Mouse (Mus musculus) limb, embryonic 14.5 days (tissue): Measurements from ENCODE around the gene Hexb. TPM values are rescaled to one million over a fixed set of nuclear protein-coding genes. Genes with fewer than 3 reads are reported as not detected.

Experiments
- ATAC-seq: fragments of 200-750 bp; cut with Nextera tagmentation; 2 replicates; pipeline ENCODE4 v1.8.0; 2017; ENCODE audit warnings: low read depth, moderate number of reproducible peaks, moderate TSS enrichment; ENCODE audit not compliant: low FRiP score
- DNase-seq: peaks from one replicate; pipeline ENCODE4 v3.0.0-alpha.2; 2015; ENCODE audit warnings: low spot score
- H3K27ac ChIP-seq: fragments of 300-500 bp; sonication (generic); replicated peaks from 2 replicates; pipeline ENCODE4 v1.5.1; 2014; ENCODE audit warnings: low read depth, mild to moderate bottlenecking, low read length, moderate library complexity, mixed read lengths
- H3K27me3 ChIP-seq: fragments of 300-500 bp; sonication (generic); 2 replicates; pipeline ENCODE4 v1.6.1; 2014; ENCODE audit warnings: low read length, mixed read lengths; ENCODE audit not compliant: control insufficient read depth, insufficient read depth
- H3K36me3 ChIP-seq: fragments of 300-500 bp; sonication (generic); 2 replicates; pipeline ENCODE4 v1.6.1; 2014; ENCODE audit warnings: mild to moderate bottlenecking, low read length, moderate library complexity, mixed read lengths; ENCODE audit not compliant: control insufficient read depth, insufficient read depth
- H3K4me1 ChIP-seq: fragments of 300-500 bp; sonication (generic); 2 replicates; pipeline ENCODE4 v1.6.1; 2014; ENCODE audit warnings: antibody characterized with exemption, low read length, mixed read lengths; ENCODE audit not compliant: control insufficient read depth, insufficient read depth
- H3K4me2 ChIP-seq: fragments of 300-500 bp; sonication (generic); replicated peaks from 2 replicates; pipeline ENCODE4 v1.6.1; 2014; ENCODE audit warnings: low read depth, mild to moderate bottlenecking, low read length, moderate library complexity; ENCODE audit not compliant: severe bottlenecking
- H3K4me3 ChIP-seq: fragments of 300-500 bp; sonication (generic); replicated peaks from 2 replicates; pipeline ENCODE4 v1.5.1; 2014; ENCODE audit warnings: low read length
- H3K9ac ChIP-seq: fragments of 300-500 bp; sonication (generic); 2 replicates; pipeline ENCODE4 v1.6.1; 2014; ENCODE audit warnings: mild to moderate bottlenecking, low read depth, low read length, moderate library complexity; ENCODE audit not compliant: severe bottlenecking
- H3K9me3 ChIP-seq: fragments of 300-500 bp; sonication (generic); 2 replicates; pipeline ENCODE4 v1.6.1; 2016; ENCODE audit warnings: low read length; ENCODE audit not compliant: control insufficient read depth
- POLR2A ChIP-seq: fragments of 200-500 bp; IDR thresholded peaks from 2 replicates; pipeline ENCODE4 v1.8.0; 2012; ENCODE audit warnings: inconsistent platforms, mild to moderate bottlenecking, moderate library complexity, borderline replicate concordance; ENCODE audit not compliant: insufficient read depth, insufficient read length; ENCODE audit errors: extremely low read depth
- WGBS: fragments of 180-500 bp; shearing (Covaris S2); extraction: QIAGEN DNeasy Blood & Tissue Kit; methylation state at CpG from one replicate; pipeline ENCODE4 v1.1.7; 2014; 5-methylcytosine and 5-hydroxymethylcytosine counted together
- polyA plus RNA-seq, 2 experiments: library from polyadenylated mRNA; depleted of rRNA in 1 of 2; stranded (reverse) in 1 of 2; unstranded in 1 of 2; fragments of >200 nt; fragmentation: Nextera tagmentation in 1 of 2; extraction: Ambion mirVana in 1 of 2; gene quantifications; 2 replicates each; pipeline versions ENCODE4 v1.2.1 to v1.2.3; 2012 to 2014

Gene Hexb
- polyA plus RNA-seq, 2 experiments = 46.3 to 60.1 TPM

- H3K36me3 ChIP-seq = no peaks in the 10 kb centered on the region
- H3K27me3 ChIP-seq = no peaks in the 10 kb centered on the region
- 6% methylated on average over 18 of the region's 18 CpGs for WGBS
- peak; percentile 88 for DNase-seq
- no peak for TF ChIP-seq POLR2A
- no peaks in the 10 kb centered on the region for H3K9me3 ChIP-seq
- H3K4me3 ChIP-seq = peak overlapping the region; percentile 30
- H3K27ac ChIP-seq = peak overlapping the region; percentile 48
- peak; percentile 84 for ATAC-seq
- 0 out of 2 replicates have a peak, but pooled peaks cover 3% of the 10 kb centered on the region for H3K4me1 ChIP-seq
- no peak overlapping the region for H3K9ac ChIP-seq
- peak overlapping the region; percentile 55 for H3K4me2 ChIP-seq
Observed at GRCm38 (mm10) chr13:97205052-97205701, 7.0 kb upstream of the Hexb start.

- ATAC-seq (no peak), DNase-seq (no peak)
- Histone ChIP-seq H3K4me3 (no peak overlapping the region), H3K27ac (no peak overlapping the region), H3K4me2 (no peak overlapping the region), H3K4me1 (0 out of 2 replicates have a peak, but pooled peaks cover 3% of the 10 kb centered on the region), H3K9me3 (no peaks in the 10 kb centered on the region), H3K9ac (no peak overlapping the region), H3K36me3 (no peaks in the 10 kb centered on the region), H3K27me3 (no peaks in the 10 kb centered on the region)
- TF ChIP-seq POLR2A = no peak
- WGBS = 51% methylated on average over 4 of the region's 4 CpGs
Observed at GRCm38 (mm10) chr13:97201896-97202295, 3.7 kb upstream of the Hexb start.

GRCm38 (mm10) chr13:97201076-97201475, 2.9 kb upstream of the Hexb start:
- Histone ChIP-seq H3K4me3 (no peak overlapping the region), H3K27ac (no peak overlapping the region), H3K4me2 (no peak overlapping the region), H3K27me3 (no peaks in the 10 kb centered on the region), H3K36me3 (no peaks in the 10 kb centered on the region), H3K9me3 (no peaks in the 10 kb centered on the region), H3K9ac (no peak overlapping the region), H3K4me1 (0 out of 2 replicates have a peak, but pooled peaks cover 3% of the 10 kb centered on the region)
- no peak for ATAC-seq
- no peak for TF ChIP-seq POLR2A
- DNase-seq = no peak
- WGBS = 62% methylated on average over 7 of the region's 7 CpGs

GRCm38 (mm10) chr13:97199123-97199522, 966 bp upstream of the Hexb start:
- H3K27me3 ChIP-seq = no peaks in the 10 kb centered on the region
- DNase-seq = no peak
- H3K4me1 ChIP-seq = no peaks in the 10 kb centered on the region
- WGBS = 78% methylated on average over 2 of the region's 2 CpGs
- no peaks in the 10 kb centered on the region for H3K36me3 ChIP-seq
- no peaks in the 10 kb centered on the region for H3K9me3 ChIP-seq
- no peak overlapping the region for H3K4me3 ChIP-seq
- H3K27ac ChIP-seq = no peak overlapping the region
- no peak overlapping the region for H3K9ac ChIP-seq
- TF ChIP-seq POLR2A = no peak
- no peak overlapping the region for H3K4me2 ChIP-seq
- ATAC-seq = no peak

GRCm38 (mm10) chr13:97196925-97197218, 1.3 kb downstream of the Hexb start:
- H3K27me3 ChIP-seq = no peaks in the 10 kb centered on the region
- no peak for TF ChIP-seq POLR2A
- no peaks in the 10 kb centered on the region for H3K9me3 ChIP-seq
- WGBS = 78% methylated on average over 2 of the region's 2 CpGs
- H3K27ac ChIP-seq = no peak overlapping the region
- DNase-seq (no peak), ATAC-seq (no peak)
- no peaks in the 10 kb centered on the region for H3K36me3 ChIP-seq
- H3K4me1 ChIP-seq = peaks cover 3% of the 10 kb centered on the region; the same call in 1 of the 2 replicates
- no peak overlapping the region for H3K4me2 ChIP-seq
- no peak overlapping the region for H3K4me3 ChIP-seq
- no peak overlapping the region for H3K9ac ChIP-seq
